Mouse (Mus musculus) stomach, postnatal 0 days (tissue): ENCODE measurements around the gene Prickle1. TPM values are rescaled to one million over a fixed set of nuclear protein-coding genes. Genes with fewer than 3 reads are reported as not detected.

ENCODE experiments used
- ATAC-seq: fragments of 200-750 bp; cut with Nextera tagmentation; 2 replicates; pipeline ENCODE4 v1.8.0; 2017; ENCODE audit not compliant: low FRiP score, low TSS enrichment
- DNase-seq: peaks from one replicate; pipeline ENCODE4 v3.0.0-alpha.2; 2016; ENCODE audit warnings: low spot score
- H3K27ac ChIP-seq: fragments of 300-500 bp; sonication (generic); replicated peaks from 2 replicates; pipeline ENCODE4 v1.5.1; 2014; ENCODE audit warnings: mild to moderate bottlenecking, control low read depth
- H3K27me3 ChIP-seq: fragments of 300-500 bp; sonication (generic); 2 replicates; pipeline ENCODE4 v1.6.1; 2014; ENCODE audit warnings: low read length; ENCODE audit not compliant: control insufficient read depth, insufficient read depth
- H3K36me3 ChIP-seq: fragments of 300-500 bp; sonication (generic); 2 replicates; pipeline ENCODE4 v1.6.1; 2014; ENCODE audit warnings: low read length, mixed read lengths; ENCODE audit not compliant: control insufficient read depth, insufficient read depth
- H3K4me1 ChIP-seq: fragments of 300-500 bp; sonication (generic); replicated peaks from 2 replicates; pipeline ENCODE4 v1.6.1; 2014; ENCODE audit warnings: antibody characterized with exemption; ENCODE audit not compliant: control insufficient read depth, insufficient read depth
- H3K4me2 ChIP-seq: fragments of 300-500 bp; sonication (generic); replicated peaks from 2 replicates; pipeline ENCODE4 v1.6.1; 2014; ENCODE audit warnings: low read depth, mild to moderate bottlenecking, control low read depth, moderate library complexity
- H3K4me3 ChIP-seq: fragments of 300-500 bp; sonication (generic); 2 replicates; pipeline ENCODE4 v1.5.1; 2014; ENCODE audit warnings: low read depth, low read length, control low read depth
- H3K9ac ChIP-seq: fragments of 300-500 bp; sonication (generic); 2 replicates; pipeline ENCODE4 v1.6.1; 2014; ENCODE audit warnings: mild to moderate bottlenecking, low read length, control low read depth, mixed read lengths
- H3K9me3 ChIP-seq: fragments of 300-500 bp; sonication (generic); 2 replicates; pipeline ENCODE4 v1.6.1; 2016; ENCODE audit warnings: low read length; ENCODE audit not compliant: control insufficient read depth
- CTCF ChIP-seq: IDR thresholded peaks from 2 replicates; pipeline ENCODE4 v1.5.1; 2016; ENCODE audit warnings: antibody characterized with exemption, low read depth, mild to moderate bottlenecking, moderate library complexity
- EP300 ChIP-seq: optimal IDR thresholded peaks from 2 replicates; pipeline ENCODE3; 2016; ENCODE audit warnings: antibody characterized with exemption
- WGBS: fragments of 180-500 bp; shearing (Covaris S2); extraction: QIAGEN DNeasy Blood & Tissue Kit; methylation state at CpG from one replicate; pipeline ENCODE4 v1.1.7; 2014; 5-methylcytosine and 5-hydroxymethylcytosine counted together
- polyA plus RNA-seq: library from polyadenylated mRNA; unstranded; fragments of >200 nt; fragmentation: Nextera tagmentation; extraction: Ambion mirVana; gene quantifications from 2 replicates; pipeline ENCODE4 v1.2.1, GENCODE M21; 2015

Prickle1 gene
- polyA plus RNA-seq, 1 experiment from 2014 or later: 6.5 TPM

DNA sequence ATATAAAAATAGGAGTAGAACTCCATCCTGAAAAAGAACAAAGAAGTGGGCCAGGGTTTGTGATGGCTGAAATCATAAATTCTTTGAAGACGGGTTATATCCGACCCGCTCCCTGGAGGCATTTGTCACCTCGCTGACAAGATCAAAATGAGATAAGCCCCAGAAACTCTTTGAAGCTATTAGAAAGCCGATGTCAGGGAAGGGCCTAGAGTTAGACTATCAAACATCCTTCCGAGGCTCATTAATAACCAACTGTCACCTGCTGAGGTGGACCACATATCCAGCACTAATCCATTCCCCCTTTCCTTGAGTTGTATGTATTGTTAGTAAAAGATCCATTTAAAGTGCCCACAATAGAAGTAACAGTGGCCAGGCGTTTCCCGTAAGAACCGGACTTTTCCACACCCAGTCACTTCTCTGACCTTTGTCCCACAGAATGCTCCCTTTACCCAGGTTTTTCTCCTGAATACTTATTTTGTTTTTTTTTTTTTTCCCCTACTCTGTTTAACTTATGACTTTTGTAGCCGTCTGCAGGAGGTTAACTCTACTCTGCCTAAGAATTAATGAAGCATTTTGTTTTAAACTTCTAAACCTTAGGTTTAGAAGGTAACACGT lies 24.7 kb downstream of the Prickle1 start:
- H3K4me2 ChIP-seq: no peak overlapping the region
- no peaks in the 10 kb centered on the region for H3K9me3 ChIP-seq
- 57% methylated on average over 11 of the region's 11 CpGs for WGBS
- no peaks in the 10 kb centered on the region for H3K36me3 ChIP-seq
- DNase-seq (no peak), ATAC-seq (no peak)
- no peaks in the 10 kb centered on the region for H3K4me1 ChIP-seq
- H3K9ac ChIP-seq: no peak overlapping the region
- TF ChIP-seq EP300 (no peak), CTCF (no peak)
- H3K27ac ChIP-seq: no peak overlapping the region
- no peaks in the 10 kb centered on the region for H3K27me3 ChIP-seq
- no peak overlapping the region for H3K4me3 ChIP-seq

- Histone ChIP-seq H3K4me3 (no peak overlapping the region), H3K27ac (no peak overlapping the region), H3K27me3 (no peaks in the 10 kb centered on the region), H3K36me3 (no peaks in the 10 kb centered on the region), H3K4me2 (no peak overlapping the region), H3K9ac (no peak overlapping the region), H3K4me1 (no peaks in the 10 kb centered on the region), H3K9me3 (no peaks in the 10 kb centered on the region)
- ATAC-seq (no peak), DNase-seq (no peak)
- TF ChIP-seq EP300: no peak
- TF ChIP-seq CTCF: no peak
- WGBS: 86% methylated on average over 3 of the region's 3 CpGs
Measured at GRCm38 (mm10) chr15:93568911-93569310, 26.8 kb downstream of the Prickle1 start.

GRCm38 (mm10) chr15:93567546-93568307 lies 28.0 kb downstream of the Prickle1 start:
- no peaks in the 10 kb centered on the region for H3K9me3 ChIP-seq
- no peak overlapping the region for H3K27ac ChIP-seq
- no peaks in the 10 kb centered on the region for H3K27me3 ChIP-seq
- no peak overlapping the region for H3K9ac ChIP-seq
- H3K4me2 ChIP-seq: no peak overlapping the region
- ATAC-seq: no peak
- H3K4me1 ChIP-seq: no peaks in the 10 kb centered on the region
- H3K4me3 ChIP-seq: no peak overlapping the region
- no peak for TF ChIP-seq CTCF
- TF ChIP-seq EP300: no peak
- DNase-seq: no peak
- 55% methylated on average over 14 of the region's 14 CpGs for WGBS
- no peaks in the 10 kb centered on the region for H3K36me3 ChIP-seq

DNA sequence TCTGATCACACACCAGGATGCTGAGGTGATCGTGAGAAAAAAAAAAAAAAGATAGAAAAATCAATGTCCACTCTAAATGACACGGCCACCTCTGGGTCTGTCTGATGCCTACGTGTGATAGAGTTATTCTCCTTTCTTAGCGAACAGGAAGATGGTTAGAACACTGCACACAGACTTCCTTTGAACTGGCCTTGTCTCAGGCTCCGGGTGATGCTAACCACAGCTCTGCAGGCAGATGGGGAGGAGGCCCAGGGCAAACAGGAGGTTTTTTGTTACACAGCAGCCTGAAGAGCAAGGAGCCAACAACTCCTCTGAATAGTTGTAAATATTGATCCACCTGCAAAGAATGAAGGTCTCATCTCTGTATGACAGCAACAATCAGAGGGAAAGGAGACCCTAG lies 32.2 kb downstream of the Prickle1 start:
- ATAC-seq: no peak
- 0 out of 2 replicates have a peak, but pooled peaks cover under 1% of the 10 kb centered on the region for H3K36me3 ChIP-seq
- no peak overlapping the region for H3K9ac ChIP-seq
- H3K4me2 ChIP-seq: no peak overlapping the region
- H3K27ac ChIP-seq: no peak overlapping the region
- no peak overlapping the region for H3K4me3 ChIP-seq
- TF ChIP-seq CTCF (no peak), EP300 (no peak)
- no peak for DNase-seq
- WGBS: 55% methylated on average over 5 of the region's 5 CpGs
- no peaks in the 10 kb centered on the region for H3K4me1 ChIP-seq
- no peaks in the 10 kb centered on the region for H3K9me3 ChIP-seq
- H3K27me3 ChIP-seq: no peaks in the 10 kb centered on the region

DNA sequence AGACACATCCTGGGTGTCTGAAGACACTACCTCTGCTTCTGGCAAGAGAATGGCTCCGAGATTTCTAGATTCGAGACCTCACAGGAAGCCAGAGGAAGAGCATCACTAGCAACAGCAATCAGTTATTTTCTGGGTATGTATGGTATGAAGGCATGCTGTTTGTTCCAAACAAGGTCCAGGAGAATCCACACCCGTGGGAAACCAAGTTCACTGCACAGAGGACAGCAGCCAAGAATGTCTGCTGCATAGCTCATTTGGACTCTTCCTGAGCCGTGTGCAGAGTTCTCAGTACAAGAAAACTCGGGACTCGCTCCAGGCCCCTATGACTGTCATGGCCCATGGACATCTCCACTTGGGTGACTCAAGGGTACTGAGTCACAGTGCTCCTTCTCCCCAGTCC lies 34.2 kb downstream of the Prickle1 start:
- DNase-seq (no peak), ATAC-seq (no peak)
- TF ChIP-seq CTCF: no peak
- no peak for TF ChIP-seq EP300
- 0 out of 2 replicates have a peak, but pooled peaks cover 3% of the 10 kb centered on the region for H3K36me3 ChIP-seq
- 53% methylated on average over 6 of the region's 6 CpGs for WGBS
- no peak overlapping the region for H3K4me3 ChIP-seq
- H3K27me3 ChIP-seq: no peaks in the 10 kb centered on the region
- no peak overlapping the region for H3K4me2 ChIP-seq
- H3K4me1 ChIP-seq: no peaks in the 10 kb centered on the region
- H3K9me3 ChIP-seq: no peaks in the 10 kb centered on the region
- H3K27ac ChIP-seq: no peak overlapping the region
- no peak overlapping the region for H3K9ac ChIP-seq

- no peaks in the 10 kb centered on the region for H3K27me3 ChIP-seq
- H3K36me3 ChIP-seq: 0 out of 2 replicates have a peak, but pooled peaks cover 3% of the 10 kb centered on the region
- no peak overlapping the region for H3K4me3 ChIP-seq
- H3K9ac ChIP-seq: no peak overlapping the region
- TF ChIP-seq CTCF (no peak), EP300 (no peak)
- H3K27ac ChIP-seq: no peak overlapping the region
- no peak overlapping the region for H3K4me2 ChIP-seq
- 88% methylated on average over 12 of the region's 12 CpGs for WGBS
- H3K4me1 ChIP-seq: no peaks in the 10 kb centered on the region
- DNase-seq: no peak
- no peaks in the 10 kb centered on the region for H3K9me3 ChIP-seq
- no peak for ATAC-seq
Measured at GRCm38 (mm10) chr15:93558421-93558820, 37.3 kb downstream of the Prickle1 start.
